Mouse (Mus musculus): ENCODE data around the gene Gm48551.

Gm48551 gene

GRCm38 (mm10) chr10:81383802-81384604 lies at the start of gene Gm48551, which contains the start of gene Dohh:
TSS of gene Gm48551 (plus strand) at chr10:81384466.
TSS of gene Dohh (plus strand) at chr10:81384428.
- DNase-seq (ENCODE audit: low spot score in 2 of 2) = peak; percentile 98 to 99

- no peak for DNase-seq (ENCODE audit: low spot score in 2 of 2)
These were observed 48.6 kb upstream of the Gm48551 start for GRCm38 (mm10) chr10:81335393-81336340.

- DNase-seq (ENCODE audit: low spot score in 2 of 2) = no peak
These were observed 47.7 kb upstream of the Gm48551 start for GRCm38 (mm10) chr10:81336558-81336957.

- DNase-seq (ENCODE audit: low spot score in 2 of 2) = no peak
These were observed 43.5 kb upstream of the Gm48551 start for GRCm38 (mm10) chr10:81340551-81341332.

- peak in 1 of 2 experiments; percentile 59 for DNase-seq (ENCODE audit: low spot score in 2 of 2)
These were observed 42.8 kb upstream of the Gm48551 start for GRCm38 (mm10) chr10:81341333-81341949.

GRCm38 (mm10) chr10:81342686-81343505 lies 41.4 kb upstream of the Gm48551 start, which contains the start of gene Gipc3:
TSS of gene Gipc3 (minus strand) at chr10:81343266.
- no peak for DNase-seq (ENCODE audit: low spot score in 2 of 2)

- no peak for DNase-seq (ENCODE audit: low spot score in 2 of 2)
These were observed 39.7 kb upstream of the Gm48551 start for GRCm38 (mm10) chr10:81344421-81345161.

GRCm38 (mm10) chr10:81345162-81345534 lies 39.1 kb upstream of the Gm48551 start:
- DNase-seq (ENCODE audit: low spot score in 2 of 2) = no peak

GRCm38 (mm10) chr10:81346453-81347067 lies 37.7 kb upstream of the Gm48551 start:
- DNase-seq (ENCODE audit: low spot score in 2 of 2) = peak; percentile 61 to 63

GRCm38 (mm10) chr10:81349146-81349545 lies 35.1 kb upstream of the Gm48551 start:
- no peak for DNase-seq (ENCODE audit: low spot score in 2 of 2)

GRCm38 (mm10) chr10:81349961-81350350 lies 34.3 kb upstream of the Gm48551 start:
- no peak for DNase-seq (ENCODE audit: low spot score in 2 of 2)

GRCm38 (mm10) chr10:81350351-81351063 lies 33.8 kb upstream of the Gm48551 start, which contains the start of gene Hmg20b:
TSS of gene Hmg20b (minus strand) at chr10:81350480.
- DNase-seq (ENCODE audit: low spot score in 2 of 2) = peak; percentile 94 to 99

- DNase-seq (ENCODE audit: low spot score in 2 of 2) = no peak
These were observed 32.5 kb upstream of the Gm48551 start for GRCm38 (mm10) chr10:81351678-81352291.

- DNase-seq (ENCODE audit: low spot score in 2 of 2) = no peak
These were observed 29.4 kb upstream of the Gm48551 start for GRCm38 (mm10) chr10:81354738-81355477.

GRCm38 (mm10) chr10:81355533-81355932 lies 28.7 kb upstream of the Gm48551 start:
- DNase-seq (ENCODE audit: low spot score in 2 of 2) = no peak

- no peak for DNase-seq (ENCODE audit: low spot score in 2 of 2)
These were observed 27.8 kb upstream of the Gm48551 start for GRCm38 (mm10) chr10:81356352-81356990.
